Mouse (Mus musculus): ENCODE data around the gene Prox2. TPM values are rescaled to one million over a fixed set of nuclear protein-coding genes. Genes with fewer than 3 reads are reported as not detected.
"Not testable (repeated sequence)": the region's sequence is repeated elsewhere in the genome, so short reads cannot be mapped to it uniquely, and the experiment has no call there.

The Prox2 gene
- polyA plus RNA-seq, 1 experiment from 2014 or later, result 3.0 TPM

DNA sequence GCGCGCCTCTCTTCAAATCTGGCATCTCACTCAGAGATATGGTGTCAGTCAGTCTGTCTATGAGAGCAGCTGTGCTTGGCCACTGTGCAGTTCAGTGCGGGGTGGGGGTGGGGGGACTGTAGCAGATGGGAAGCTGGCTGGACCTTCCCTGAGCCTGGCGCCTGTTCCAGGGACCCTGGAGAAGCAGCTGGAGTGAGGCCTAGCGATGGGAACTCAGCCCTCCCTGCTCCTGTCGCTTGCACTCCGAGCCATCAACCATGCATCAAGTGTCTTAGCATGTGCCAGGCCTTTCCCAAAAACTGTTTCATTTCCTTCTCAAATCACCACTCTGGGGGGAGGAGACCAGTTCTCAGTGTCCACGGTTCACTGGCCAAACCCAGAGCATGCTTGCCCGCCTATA lies 35.1 kb upstream of the Prox2 start:
- no peaks in the 10 kb centered on the region for H3K36me3 ChIP-seq
- H3K9ac ChIP-seq, result no peak overlapping the region
- no peak overlapping the region for H3K4me2 ChIP-seq
- H3K4me1 ChIP-seq (replicated peaks), result peaks cover 7% of the 10 kb centered on the region
- no peak for DNase-seq
- no peak overlapping the region for H3K27ac ChIP-seq
- peaks cover 25% of the 10 kb centered on the region for H3K27me3 ChIP-seq
- ATAC-seq (ENCODE audit: low read depth), result no peak
- WGBS (ENCODE audit: insufficient replicate concordance), result 68% methylated on average over 9 of the region's 9 CpGs
- H3K4me3 ChIP-seq (replicated peaks), result no peak overlapping the region
- H3K9me3 ChIP-seq (replicated peaks), result no peaks in the 10 kb centered on the region

- Histone ChIP-seq H3K9ac (no peak overlapping the region), H3K4me3 (replicated peaks) (no peak overlapping the region), H3K4me2 (no peak overlapping the region), H3K27ac (no peak overlapping the region), H3K9me3 (replicated peaks) (no peaks in the 10 kb centered on the region), H3K27me3 (peaks cover 23% of the 10 kb centered on the region), H3K4me1 (replicated peaks) (0 out of 2 replicates have a peak, but pooled peaks cover 2% of the 10 kb centered on the region), H3K36me3 (no peaks in the 10 kb centered on the region)
- 84% methylated on average over 4 of the region's 4 CpGs for WGBS (ENCODE audit: insufficient replicate concordance)
- no peak for DNase-seq
- ATAC-seq (ENCODE audit: low read depth), result no peak
Measured at GRCm38 (mm10) chr12:85144821-85145220, 34.3 kb upstream of the Prox2 start.

GRCm38 (mm10) chr12:85144276-85144675 lies 33.7 kb upstream of the Prox2 start:
- peaks cover 21% of the 10 kb centered on the region; the same call in 1 of the 2 replicates for H3K27me3 ChIP-seq
- H3K36me3 ChIP-seq; H3K4me1 ChIP-seq (replicated peaks); ATAC-seq (ENCODE audit: low read depth); H3K27ac ChIP-seq; H3K9ac ChIP-seq; DNase-seq; H3K4me3 ChIP-seq (replicated peaks); H3K4me2 ChIP-seq; H3K9me3 ChIP-seq (replicated peaks): not testable (repeated sequence)
- WGBS (ENCODE audit: insufficient replicate concordance), result 55% methylated on average over 2 of the region's 2 CpGs

DNA sequence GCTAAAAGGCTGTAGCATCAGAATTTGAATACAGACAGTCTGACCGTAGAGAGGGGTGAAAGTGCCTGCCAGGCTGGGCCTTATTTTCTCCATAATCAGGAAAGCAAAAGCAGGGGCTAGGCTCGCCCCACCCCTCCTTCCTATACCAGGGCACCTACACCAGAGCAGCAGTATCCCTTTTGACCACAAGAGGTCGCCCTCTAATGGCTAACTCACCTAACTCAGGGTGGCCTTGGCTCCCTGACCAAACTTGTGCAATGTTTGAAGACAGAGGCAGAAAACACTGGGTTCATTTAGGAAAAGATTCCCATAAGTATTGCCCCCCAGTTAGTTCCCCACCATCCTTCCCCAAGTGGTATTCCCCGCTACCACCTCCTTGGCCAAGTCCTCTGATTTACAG lies 32.2 kb upstream of the Prox2 start:
- WGBS (ENCODE audit: insufficient replicate concordance), result 22% methylated on average over 4 of the region's 4 CpGs

GRCm38 (mm10) chr12:85141096-85141495 lies 30.5 kb upstream of the Prox2 start:
- Histone ChIP-seq H3K27ac (no peak overlapping the region), H3K4me2 (no peak overlapping the region), H3K9me3 (replicated peaks) (no peaks in the 10 kb centered on the region), H3K9ac (no peak overlapping the region), H3K4me1 (replicated peaks) (0 out of 2 replicates have a peak, but pooled peaks cover 2% of the 10 kb centered on the region), H3K27me3 (0 out of 2 replicates have a peak, but pooled peaks cover 15% of the 10 kb centered on the region), H3K4me3 (replicated peaks) (no peak overlapping the region), H3K36me3 (no peaks in the 10 kb centered on the region)
- WGBS (ENCODE audit: insufficient replicate concordance), result 62% methylated on average over 6 of the region's 6 CpGs
- ATAC-seq (ENCODE audit: low read depth) (no peak), DNase-seq (no peak)

More for the DNA sequence above, 32.2 kb upstream of the Prox2 start:
- H3K27ac ChIP-seq, result no peak overlapping the region
- DNase-seq, result peak; percentile 56
- H3K4me2 ChIP-seq, result no peak overlapping the region
- H3K9me3 ChIP-seq (replicated peaks), result no peaks in the 10 kb centered on the region
- no peaks in the 10 kb centered on the region for H3K36me3 ChIP-seq
- 0 out of 2 replicates have a peak, but pooled peaks have one; percentile 40 for ATAC-seq (ENCODE audit: low read depth)
- H3K9ac ChIP-seq, result no peak overlapping the region
- peaks cover 19% of the 10 kb centered on the region; the same call in 1 of the 2 replicates for H3K27me3 ChIP-seq
- no peak overlapping the region for H3K4me3 ChIP-seq (replicated peaks)
- 0 out of 2 replicates have a peak, but pooled peaks cover 2% of the 10 kb centered on the region for H3K4me1 ChIP-seq (replicated peaks)

GRCm38 (mm10) chr12:85140036-85140701 lies 29.6 kb upstream of the Prox2 start:
- Histone ChIP-seq H3K9me3 (replicated peaks) (no peaks in the 10 kb centered on the region), H3K36me3 (peaks cover 8% of the 10 kb centered on the region), H3K27me3 (0 out of 2 replicates have a peak, but pooled peaks cover 15% of the 10 kb centered on the region), H3K9ac (no peak overlapping the region), H3K4me2 (no peak overlapping the region), H3K4me3 (replicated peaks) (no peak overlapping the region), H3K4me1 (replicated peaks) (0 out of 2 replicates have a peak, but pooled peaks cover 2% of the 10 kb centered on the region), H3K27ac (no peak overlapping the region)
- WGBS (ENCODE audit: insufficient replicate concordance), result 32% methylated on average over 18 of the region's 18 CpGs
- ATAC-seq (ENCODE audit: low read depth) (no peak), DNase-seq (no peak)

DNA sequence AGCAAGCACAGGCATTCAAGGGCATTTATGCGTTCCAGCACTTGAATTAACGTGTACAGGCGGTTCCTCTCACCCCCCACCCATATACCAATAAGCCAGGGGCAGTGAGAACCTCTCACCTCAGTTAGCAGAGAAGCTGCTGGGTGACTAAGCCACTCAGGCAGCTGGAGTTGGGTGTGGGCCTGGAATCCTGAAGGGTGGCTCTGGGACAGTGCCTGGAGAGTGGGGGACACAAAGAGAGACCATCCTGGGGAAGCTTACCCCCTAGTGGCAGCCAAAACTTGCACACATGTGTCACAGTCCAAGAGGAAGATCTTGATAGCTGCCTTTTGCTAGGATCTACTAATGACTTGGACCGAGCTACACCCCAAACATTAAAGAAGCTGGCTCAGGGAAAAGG lies 26.1 kb upstream of the Prox2 start:
- Histone ChIP-seq H3K9ac (no peak overlapping the region), H3K36me3 (peaks cover 41% of the 10 kb centered on the region), H3K4me1 (replicated peaks) (peaks cover 5% of the 10 kb centered on the region; the same call in 1 of the 2 replicates), H3K27me3 (0 out of 2 replicates have a peak, but pooled peaks cover 12% of the 10 kb centered on the region), H3K4me2 (no peak overlapping the region), H3K4me3 (replicated peaks) (no peak overlapping the region), H3K27ac (no peak overlapping the region), H3K9me3 (replicated peaks) (no peaks in the 10 kb centered on the region)
- no peak for DNase-seq
- no peak for ATAC-seq (ENCODE audit: low read depth)
- WGBS (ENCODE audit: insufficient replicate concordance), result 71% methylated on average over 4 of the region's 4 CpGs

GRCm38 (mm10) chr12:85135513-85136470 lies 25.2 kb upstream of the Prox2 start:
- peaks cover 49% of the 10 kb centered on the region for H3K36me3 ChIP-seq
- no peaks in the 10 kb centered on the region for H3K9me3 ChIP-seq (replicated peaks)
- DNase-seq, result no peak
- no peak overlapping the region for H3K27ac ChIP-seq
- H3K27me3 ChIP-seq, result 0 out of 2 replicates have a peak, but pooled peaks cover 12% of the 10 kb centered on the region
- peak; percentile 16; the same call in 1 of the 2 replicates for ATAC-seq (ENCODE audit: low read depth)
- no peak overlapping the region for H3K9ac ChIP-seq
- WGBS (ENCODE audit: insufficient replicate concordance), result 81% methylated on average over 19 of the region's 19 CpGs
- H3K4me2 ChIP-seq, result no peak overlapping the region
- H3K4me3 ChIP-seq (replicated peaks), result no peak overlapping the region
- H3K4me1 ChIP-seq (replicated peaks), result peaks cover 5% of the 10 kb centered on the region; the same call in 1 of the 2 replicates

- no peak for ATAC-seq (ENCODE audit: low read depth)
- H3K9me3 ChIP-seq (replicated peaks), result no peaks in the 10 kb centered on the region
- WGBS (ENCODE audit: insufficient replicate concordance), result 30% methylated on average over 8 of the region's 8 CpGs
- H3K36me3 ChIP-seq, result peaks cover 64% of the 10 kb centered on the region
- peaks cover 5% of the 10 kb centered on the region; the same call in 1 of the 2 replicates for H3K4me1 ChIP-seq (replicated peaks)
- no peak for DNase-seq
- no peak overlapping the region for H3K27ac ChIP-seq
- H3K27me3 ChIP-seq, result 0 out of 2 replicates have a peak, but pooled peaks cover 3% of the 10 kb centered on the region
- no peak overlapping the region for H3K4me3 ChIP-seq (replicated peaks)
- H3K9ac ChIP-seq, result no peak overlapping the region
- no peak overlapping the region for H3K4me2 ChIP-seq
Measured at GRCm38 (mm10) chr12:85134043-85134794, 23.7 kb upstream of the Prox2 start.

DNA sequence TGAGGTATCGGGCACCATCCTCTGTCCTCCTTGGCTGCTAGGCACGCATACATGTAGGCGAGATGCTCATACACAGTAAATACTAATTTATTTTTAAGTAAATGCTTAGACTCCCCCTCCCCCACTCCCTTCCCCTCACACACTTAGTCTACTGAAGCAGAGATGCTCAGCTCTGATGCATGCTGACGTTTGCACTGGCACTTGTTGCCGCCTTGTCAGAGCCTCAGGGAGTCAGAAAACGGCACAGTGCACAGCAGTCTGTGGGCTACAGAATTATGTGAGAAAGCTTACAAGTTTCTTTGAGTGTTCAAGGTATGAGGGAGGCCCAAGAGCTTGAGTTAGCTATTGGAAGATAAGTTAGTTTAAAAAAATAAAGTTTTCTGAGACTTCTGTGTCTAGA lies 20.8 kb upstream of the Prox2 start:
- H3K27ac ChIP-seq, result no peak overlapping the region
- H3K36me3 ChIP-seq, result peaks cover 91% of the 10 kb centered on the region
- no peaks in the 10 kb centered on the region for H3K27me3 ChIP-seq
- ATAC-seq (ENCODE audit: low read depth) (no peak), DNase-seq (no peak)
- no peak overlapping the region for H3K9ac ChIP-seq
- H3K4me2 ChIP-seq, result no peak overlapping the region
- 85% methylated on average over 6 of the region's 6 CpGs for WGBS (ENCODE audit: insufficient replicate concordance)
- no peak overlapping the region for H3K4me3 ChIP-seq (replicated peaks)
- H3K4me1 ChIP-seq (replicated peaks), result peaks cover 5% of the 10 kb centered on the region; the same call in 1 of the 2 replicates
- no peaks in the 10 kb centered on the region for H3K9me3 ChIP-seq (replicated peaks)

Measured in liver, embryonic 13.5 days (tissue).